Mouse (Mus musculus) limb, embryonic 13.5 days (tissue): ENCODE data around the gene Olfr812. TPM values are rescaled to one million over a fixed set of nuclear protein-coding genes. Genes with fewer than 3 reads are reported as not detected.
"Not testable (repeated sequence)": the region's sequence is repeated elsewhere in the genome, so short reads cannot be mapped to it uniquely, and the experiment has no call there.

ENCODE experiments used
- ATAC-seq: fragments of 200-750 bp; cut with Nextera tagmentation; 2 replicates; pipeline ENCODE4 v1.8.0; 2017; ENCODE audit warnings: low read depth, moderate number of reproducible peaks, moderate TSS enrichment; ENCODE audit not compliant: low FRiP score
- H3K27ac ChIP-seq: fragments of 300-500 bp; sonication (generic); 2 replicates; pipeline ENCODE4 v1.5.1; 2015; ENCODE audit warnings: inconsistent platforms, mild to moderate bottlenecking, moderate library complexity
- H3K27me3 ChIP-seq: fragments of 300-500 bp; sonication (generic); 2 replicates; pipeline ENCODE4 v1.6.1; 2015; ENCODE audit warnings: mild to moderate bottlenecking, inconsistent platforms
- H3K36me3 ChIP-seq: fragments of 300-500 bp; sonication (generic); 2 replicates; pipeline ENCODE4 v1.6.1; 2015; ENCODE audit warnings: inconsistent platforms, mild to moderate bottlenecking, moderate library complexity
- H3K4me1 ChIP-seq: fragments of 300-500 bp; sonication (generic); 2 replicates; pipeline ENCODE4 v1.6.1; 2015; ENCODE audit warnings: inconsistent platforms
- H3K4me2 ChIP-seq: fragments of 300-500 bp; sonication (generic); replicated peaks from 2 replicates; pipeline ENCODE4 v1.6.1; 2015; ENCODE audit warnings: inconsistent platforms, mild to moderate bottlenecking, moderate library complexity
- H3K4me3 ChIP-seq: fragments of 300-500 bp; sonication (generic); 2 replicates; pipeline ENCODE4 v1.5.1; 2015; ENCODE audit warnings: moderate library complexity, mild to moderate bottlenecking, inconsistent platforms
- H3K9ac ChIP-seq: fragments of 300-500 bp; sonication (generic); 2 replicates; pipeline ENCODE4 v1.6.1; 2015; ENCODE audit warnings: mild to moderate bottlenecking, inconsistent platforms
- H3K9me3 ChIP-seq: fragments of 300-500 bp; sonication (generic); 2 replicates; pipeline ENCODE4 v1.6.1; 2016; ENCODE audit warnings: inconsistent platforms
- WGBS: fragments of 180-500 bp; shearing (Covaris S2); methylation state at CpG from one replicate; pipeline ENCODE4 v1.1.7; 2015; 5-methylcytosine and 5-hydroxymethylcytosine counted together
- polyA plus RNA-seq: library from polyadenylated mRNA; unstranded; fragments of >200 nt; fragmentation: Nextera tagmentation; extraction: Ambion mirVana; gene quantifications from 2 replicates; pipeline ENCODE4 v1.2.1, GENCODE M21; 2015

Gene Olfr812
- polyA plus RNA-seq = not detected in 2 replicates

DNA sequence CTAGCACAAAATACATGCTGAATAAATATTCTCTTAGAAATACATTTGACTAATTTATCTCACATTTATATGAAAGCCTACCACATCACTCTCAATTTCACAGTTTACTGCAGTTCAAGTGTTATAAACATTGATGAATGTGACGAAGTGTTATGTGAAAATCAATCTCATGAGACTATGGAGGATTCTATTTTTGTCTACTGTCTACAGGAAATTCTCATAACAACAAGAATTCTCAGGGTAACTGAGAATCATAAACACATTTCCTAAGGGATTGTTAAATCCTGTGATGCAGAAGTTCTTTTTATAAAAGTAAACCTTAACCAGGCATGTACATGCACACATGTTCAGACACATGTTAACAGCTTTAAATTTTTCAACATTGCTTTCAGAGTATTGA is at the start of gene Olfr812:
Olfr812 (minus strand) TSS at position 101 of the 400 bp plus-strand sequence.
- Histone ChIP-seq H3K36me3 (no peaks in the 10 kb centered on the region), H3K9me3 (no peaks in the 10 kb centered on the region), H3K4me3 (no peak within 1 kb of the TSS), H3K4me1 (no peaks in the 10 kb centered on the region), H3K27ac (no peak within 1 kb of the TSS), H3K4me2 (no peak within 1 kb of the TSS), H3K9ac (no peak within 1 kb of the TSS), H3K27me3 (no peaks in the 10 kb centered on the region)
- no peak for ATAC-seq
- 57% methylated on average over 1 of the region's 1 CpGs for WGBS

DNA sequence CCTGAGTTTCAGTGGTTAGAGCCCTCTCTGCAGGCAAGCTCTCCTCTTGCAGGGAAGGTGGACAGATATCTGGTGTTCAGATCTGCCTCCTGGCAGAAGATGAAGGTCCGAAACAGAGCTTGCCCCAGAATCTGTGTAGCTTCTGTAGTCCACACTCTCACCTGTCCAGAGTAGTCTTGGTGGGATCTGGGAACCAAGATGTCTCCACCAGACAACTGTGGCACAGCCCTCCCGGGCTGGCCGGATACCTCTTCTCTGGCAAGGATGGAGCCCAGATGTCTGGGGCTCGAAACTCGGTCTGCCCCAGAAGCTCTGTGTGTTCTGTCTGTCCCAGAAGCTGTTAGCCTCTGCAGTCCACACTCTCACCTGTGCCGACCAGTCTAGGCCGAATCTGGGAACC is 40.0 kb upstream of the Olfr812 start:
- H3K4me3 ChIP-seq = no peak overlapping the region
- H3K27ac ChIP-seq = no peak overlapping the region
- H3K27me3 ChIP-seq = no peaks in the 10 kb centered on the region
- no peaks in the 10 kb centered on the region for H3K4me1 ChIP-seq
- no peak overlapping the region for H3K4me2 ChIP-seq
- WGBS = 89% methylated on average over 7 of the region's 7 CpGs
- no peak overlapping the region for H3K9ac ChIP-seq
- no peaks in the 10 kb centered on the region for H3K9me3 ChIP-seq
- ATAC-seq = no peak
- no peaks in the 10 kb centered on the region for H3K36me3 ChIP-seq

DNA sequence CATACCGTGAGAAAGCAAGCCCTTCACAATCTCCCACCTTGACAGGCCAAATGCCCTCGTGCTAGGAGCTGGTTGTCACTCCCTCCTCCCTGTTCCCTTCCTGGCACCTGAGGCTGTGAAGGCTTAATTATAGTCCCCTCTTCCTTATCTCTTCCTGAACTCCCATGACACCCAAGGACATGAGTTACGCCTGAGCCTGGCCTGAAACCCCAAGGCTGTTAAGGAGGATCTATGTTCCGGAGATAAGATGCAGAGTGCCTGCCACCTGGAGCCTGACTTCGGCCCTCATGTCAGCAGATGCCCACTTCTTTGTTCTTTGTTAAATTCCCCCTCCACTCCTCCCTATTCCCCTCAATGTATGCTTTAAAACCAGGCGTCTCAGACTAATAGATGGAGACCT is 39.6 kb upstream of the Olfr812 start:
- not testable (repeated sequence) for H3K4me1 ChIP-seq, H3K36me3 ChIP-seq, H3K27ac ChIP-seq, H3K9me3 ChIP-seq, H3K9ac ChIP-seq, H3K4me3 ChIP-seq, H3K27me3 ChIP-seq, H3K4me2 ChIP-seq, ATAC-seq
- WGBS = 65% methylated on average over 6 of the region's 6 CpGs

DNA sequence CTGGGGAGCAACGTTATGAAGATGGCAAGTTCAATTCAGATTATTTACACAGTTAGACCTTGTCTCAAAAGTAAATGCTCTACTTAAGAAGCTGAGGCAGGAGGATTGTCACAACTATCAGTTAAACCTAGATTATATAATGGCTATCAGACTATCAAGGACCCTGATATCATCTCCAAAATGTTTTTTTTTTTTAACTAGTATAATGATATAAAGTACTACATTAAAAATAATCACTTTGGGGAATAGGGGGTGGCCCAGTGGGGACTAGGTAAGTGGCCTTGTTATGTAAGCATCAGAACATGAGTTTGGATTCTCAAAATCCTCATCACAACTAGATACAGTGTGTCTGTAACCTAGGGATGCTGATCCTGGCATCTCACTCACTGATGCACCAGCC is 33.9 kb upstream of the Olfr812 start, which contains the start of gene Olfr814:
Olfr814 (minus strand) TSS at position 101 of the 400 bp plus-strand sequence.
- WGBS = 45% methylated on average over 1 of the region's 1 CpGs
- not testable (repeated sequence) for H3K9ac ChIP-seq, H3K4me2 ChIP-seq, H3K36me3 ChIP-seq, ATAC-seq, H3K4me3 ChIP-seq, H3K27me3 ChIP-seq, H3K9me3 ChIP-seq, H3K27ac ChIP-seq, H3K4me1 ChIP-seq

DNA sequence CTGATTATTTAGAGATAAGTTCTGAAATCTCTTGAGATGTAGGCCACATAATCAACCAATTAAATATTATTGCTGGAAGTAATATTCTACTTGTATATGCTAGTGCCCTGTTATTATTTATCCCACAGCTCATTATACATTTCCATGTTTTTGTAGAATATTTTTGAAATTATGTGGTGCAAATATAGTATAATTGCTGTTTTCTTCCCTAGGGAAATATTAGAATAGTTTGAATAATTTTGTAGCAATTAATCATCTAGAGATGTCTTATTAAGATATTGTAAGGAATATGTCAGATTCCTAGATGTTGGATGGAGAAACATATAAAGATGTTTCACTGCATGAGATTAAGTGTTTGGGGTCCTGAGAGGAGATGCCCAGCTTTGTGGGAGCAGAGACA is 9.2 kb upstream of the Olfr812 start, which contains the start of gene Olfr813:
Olfr813 (plus strand) TSS at position 301 of the 400 bp plus-strand sequence.
- no peak within 1 kb of the TSS for H3K27ac ChIP-seq
- ATAC-seq = no peak
- no peaks in the 10 kb centered on the region for H3K4me1 ChIP-seq
- no peak within 1 kb of the TSS for H3K4me3 ChIP-seq
- no peak within 1 kb of the TSS for H3K4me2 ChIP-seq
- no peaks in the 10 kb centered on the region for H3K36me3 ChIP-seq
- H3K9ac ChIP-seq = no peak within 1 kb of the TSS
- H3K9me3 ChIP-seq = no peaks in the 10 kb centered on the region
- H3K27me3 ChIP-seq = no peaks in the 10 kb centered on the region

DNA sequence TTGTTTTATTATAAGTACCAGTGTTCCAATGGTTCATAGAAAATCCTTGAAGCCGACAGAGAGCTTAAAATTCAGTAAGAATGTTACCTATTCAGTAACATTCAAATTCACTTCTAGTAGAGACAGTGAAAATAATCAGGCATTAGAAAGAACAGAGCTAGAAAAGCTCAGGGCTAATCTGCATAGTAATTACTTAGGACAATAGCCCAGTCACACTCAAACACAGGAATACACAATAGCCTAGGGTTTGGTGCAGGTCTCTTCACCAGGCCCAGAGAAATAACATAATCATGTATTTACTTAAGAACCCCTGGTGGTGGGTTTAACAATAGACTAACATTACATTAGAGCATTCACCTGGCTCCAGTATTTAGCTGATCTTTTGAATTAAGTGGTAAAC is 1.4 kb upstream of the Olfr812 start:
- no peak for ATAC-seq

DNA sequence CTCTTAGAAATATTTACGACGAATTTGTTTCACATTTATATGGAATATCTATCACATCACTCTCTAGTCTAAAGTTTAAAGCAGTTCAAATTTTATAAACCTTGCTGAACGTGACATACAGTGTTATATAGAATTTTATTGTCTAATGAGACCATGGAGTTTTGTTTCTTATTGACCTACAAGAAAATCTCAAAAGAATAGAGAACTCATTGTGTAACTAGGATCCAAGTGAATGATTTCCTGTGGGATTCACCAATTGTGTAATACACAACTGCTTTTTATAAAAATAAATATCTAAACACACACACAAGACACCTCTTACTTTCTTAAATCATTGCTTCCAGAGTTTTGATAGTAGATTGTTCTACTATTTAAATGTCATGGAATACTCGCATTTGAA is 41.6 kb downstream of the Olfr812 start, which contains the start of gene Olfr811:
Olfr811 (minus strand) TSS at position 101 of the 400 bp plus-strand sequence.
- H3K27ac ChIP-seq = no peak within 1 kb of the TSS
- H3K4me3 ChIP-seq = no peak within 1 kb of the TSS
- no peak within 1 kb of the TSS for H3K9ac ChIP-seq
- no peak for ATAC-seq
- H3K4me1 ChIP-seq = no peaks in the 10 kb centered on the region
- no peak within 1 kb of the TSS for H3K4me2 ChIP-seq
- no peaks in the 10 kb centered on the region for H3K9me3 ChIP-seq
- no peaks in the 10 kb centered on the region for H3K36me3 ChIP-seq
- no peaks in the 10 kb centered on the region for H3K27me3 ChIP-seq
- WGBS = 80% methylated on average over 4 of the region's 4 CpGs

More for the DNA sequence above, 1.4 kb upstream of the Olfr812 start:
- 87% methylated on average over 1 of the region's 1 CpGs for WGBS
- Histone ChIP-seq H3K27ac (no peak overlapping the region), H3K36me3 (no peaks in the 10 kb centered on the region), H3K4me2 (no peak overlapping the region), H3K4me3 (no peak overlapping the region), H3K9me3 (no peaks in the 10 kb centered on the region), H3K9ac (no peak overlapping the region), H3K4me1 (no peaks in the 10 kb centered on the region), H3K27me3 (no peaks in the 10 kb centered on the region)

DNA sequence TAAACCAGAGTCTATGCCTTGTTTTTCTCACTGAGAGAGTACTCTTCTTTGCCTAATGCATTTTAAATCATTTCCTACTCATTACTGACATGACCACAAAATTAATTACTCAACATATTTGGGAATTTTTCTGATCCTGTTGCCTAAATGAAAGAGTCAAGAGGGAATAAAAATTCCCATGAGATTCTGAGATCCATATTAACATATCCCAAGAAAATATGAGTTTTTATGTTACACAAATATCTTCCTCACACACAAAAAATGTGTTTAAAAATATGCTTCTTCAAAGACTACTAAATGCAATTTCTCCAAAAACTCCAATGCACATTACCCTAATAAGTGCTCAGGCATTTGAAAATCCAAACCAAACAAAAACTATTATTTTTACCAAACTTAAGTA is 51.1 kb downstream of the Olfr812 start, which contains the start of gene Olfr810:
Olfr810 (minus strand) TSS at position 101 of the 400 bp plus-strand sequence.
- no peak for ATAC-seq
- H3K4me3 ChIP-seq = no peak within 1 kb of the TSS

More for the DNA sequence above, 51.1 kb downstream of the Olfr812 start, which contains the start of gene Olfr810:
- Histone ChIP-seq H3K9ac (no peak within 1 kb of the TSS), H3K4me2 (no peak within 1 kb of the TSS), H3K4me1 (no peaks in the 10 kb centered on the region), H3K27me3 (no peaks in the 10 kb centered on the region), H3K36me3 (no peaks in the 10 kb centered on the region), H3K27ac (no peak within 1 kb of the TSS), H3K9me3 (no peaks in the 10 kb centered on the region)

Other genes starting within 250 kb of the Olfr812 start
- gene Olfr796, start 233.5 kb downstream of the Olfr812 start, polyA plus RNA-seq = not detected in 2 replicates
- not detected in 2 replicates for gene Olfr798, start 218.2 kb downstream of the Olfr812 start, polyA plus RNA-seq
- not detected in 2 replicates for gene Olfr799, start 208.6 kb downstream of the Olfr812 start, polyA plus RNA-seq
- not detected in 2 replicates for gene Olfr800, start 188.4 kb downstream of the Olfr812 start, polyA plus RNA-seq
- not detected in 2 replicates for gene Olfr801, start 172.2 kb downstream of the Olfr812 start, polyA plus RNA-seq
- gene Olfr802, start 157.9 kb downstream of the Olfr812 start, polyA plus RNA-seq = not detected in 2 replicates
- gene Olfr803, start 151.8 kb downstream of the Olfr812 start, polyA plus RNA-seq = not detected in 2 replicates
- not detected in 2 replicates for gene Olfr804, start 142.9 kb downstream of the Olfr812 start, polyA plus RNA-seq
- gene Olfr805, start 116.7 kb downstream of the Olfr812 start, polyA plus RNA-seq = not detected in 2 replicates
- not detected in 2 replicates for gene Olfr806, start 104.2 kb downstream of the Olfr812 start, polyA plus RNA-seq
- not detected in 2 replicates for gene Olfr807, start 88.3 kb downstream of the Olfr812 start, polyA plus RNA-seq
- not detected in 2 replicates for gene Olfr808, start 80.6 kb downstream of the Olfr812 start, polyA plus RNA-seq
- not detected in 2 replicates for gene Olfr809, start 71.5 kb downstream of the Olfr812 start, polyA plus RNA-seq
- gene Olfr810, start 51.2 kb downstream of the Olfr812 start, polyA plus RNA-seq = not detected in 2 replicates
- not detected in 2 replicates for gene Olfr811, start 41.7 kb downstream of the Olfr812 start, polyA plus RNA-seq
- not detected in 2 replicates for gene Olfr813, start 9.3 kb upstream of the Olfr812 start, polyA plus RNA-seq
- not detected in 2 replicates for gene Olfr814, start 33.8 kb upstream of the Olfr812 start, polyA plus RNA-seq
- not detected in 2 replicates for gene Olfr815, start 59.8 kb upstream of the Olfr812 start, polyA plus RNA-seq
- gene Olfr816, start 69.5 kb upstream of the Olfr812 start, polyA plus RNA-seq = not detected in 2 replicates
- not detected in 2 replicates for gene Olfr818, start 103.0 kb upstream of the Olfr812 start, polyA plus RNA-seq
- not detected in 2 replicates for gene Olfr819, start 121.2 kb upstream of the Olfr812 start, polyA plus RNA-seq
- not detected in 2 replicates for gene Olfr247, start 130.0 kb upstream of the Olfr812 start, polyA plus RNA-seq
- gene Gm10310, start 139.0 kb upstream of the Olfr812 start, polyA plus RNA-seq = not detected in 2 replicates
- gene Olfr820, start 166.5 kb upstream of the Olfr812 start, polyA plus RNA-seq = not detected in 2 replicates
- gene Olfr821, start 184.3 kb upstream of the Olfr812 start, polyA plus RNA-seq = not detected in 2 replicates
- gene Olfr822, start 225.1 kb upstream of the Olfr812 start, polyA plus RNA-seq = not detected in 2 replicates